Mouse (Mus musculus) hindbrain, postnatal 0 days (tissue): ENCODE data around the gene Emc6. TPM values are rescaled to one million over a fixed set of nuclear protein-coding genes. Genes with fewer than 3 reads are reported as not detected.

ENCODE experiments used
- ATAC-seq: fragments of 200-750 bp; cut with Nextera tagmentation; 2 replicates; pipeline ENCODE4 v1.8.0; 2017; ENCODE audit warnings: mild to moderate bottlenecking, moderate TSS enrichment, moderate library complexity
- DNase-seq: peaks from one replicate; pipeline ENCODE4 v3.0.0-alpha.2; 2015; ENCODE audit warnings: low spot score
- H3K27ac ChIP-seq: fragments of 300-500 bp; sonication (generic); 2 replicates; pipeline ENCODE4 v1.5.1; 2014; ENCODE audit warnings: mild to moderate bottlenecking
- H3K27me3 ChIP-seq: fragments of 300-500 bp; sonication (generic); 2 replicates; pipeline ENCODE4 v1.6.1; 2014; ENCODE audit warnings: low read length, mixed read lengths; ENCODE audit not compliant: insufficient read depth
- H3K36me3 ChIP-seq: fragments of 300-500 bp; sonication (generic); 2 replicates; pipeline ENCODE4 v1.6.1; 2014; ENCODE audit warnings: low read length, mixed read lengths; ENCODE audit not compliant: insufficient read depth
- H3K4me1 ChIP-seq: fragments of 300-500 bp; sonication (generic); 2 replicates; pipeline ENCODE4 v1.6.1; 2014; ENCODE audit warnings: antibody characterized with exemption, low read length, mixed read lengths; ENCODE audit not compliant: insufficient read depth
- H3K4me2 ChIP-seq: fragments of 300-500 bp; sonication (generic); 2 replicates; pipeline ENCODE4 v1.6.1; 2014; ENCODE audit warnings: low read depth, mild to moderate bottlenecking, low read length, moderate library complexity, mixed read lengths
- H3K4me3 ChIP-seq: fragments of 300-500 bp; sonication (generic); 2 replicates; pipeline ENCODE4 v1.5.1; 2014; ENCODE audit warnings: low read length
- H3K9ac ChIP-seq: fragments of 300-500 bp; sonication (generic); replicated peaks from 2 replicates; pipeline ENCODE4 v1.6.1; 2014; ENCODE audit warnings: mild to moderate bottlenecking, low read length, moderate library complexity, mixed read lengths
- H3K9me3 ChIP-seq: fragments of 300-500 bp; sonication (generic); 2 replicates; pipeline ENCODE4 v1.6.1; 2016; ENCODE audit warnings: low read length, mixed read lengths
- CTCF ChIP-seq: IDR thresholded peaks from 2 replicates; pipeline ENCODE4 v1.5.1; 2016; ENCODE audit warnings: antibody characterized with exemption, control low read depth, low read depth
- WGBS: fragments of 180-500 bp; shearing (Covaris S2); extraction: QIAGEN DNeasy Blood & Tissue Kit; methylation state at CpG from one replicate; pipeline ENCODE4 v1.1.7; 2014; 5-methylcytosine and 5-hydroxymethylcytosine counted together
- polyA plus RNA-seq: library from polyadenylated mRNA; unstranded; fragments of >200 nt; fragmentation: Nextera tagmentation; extraction: Ambion mirVana; gene quantifications from 2 replicates; pipeline ENCODE4 v1.2.1, GENCODE M21; 2015
- total RNA-seq: library from RNA; depleted of rRNA; stranded (reverse); fragments of >200 nt; gene quantifications from 2 replicates; pipeline ENCODE4 v1.2.3, GENCODE M21; 2014; rRNA removed

Emc6 gene
- total and polyA plus RNA-seq, 2 experiments from 2014 or later: 156 to 188 TPM

DNA sequence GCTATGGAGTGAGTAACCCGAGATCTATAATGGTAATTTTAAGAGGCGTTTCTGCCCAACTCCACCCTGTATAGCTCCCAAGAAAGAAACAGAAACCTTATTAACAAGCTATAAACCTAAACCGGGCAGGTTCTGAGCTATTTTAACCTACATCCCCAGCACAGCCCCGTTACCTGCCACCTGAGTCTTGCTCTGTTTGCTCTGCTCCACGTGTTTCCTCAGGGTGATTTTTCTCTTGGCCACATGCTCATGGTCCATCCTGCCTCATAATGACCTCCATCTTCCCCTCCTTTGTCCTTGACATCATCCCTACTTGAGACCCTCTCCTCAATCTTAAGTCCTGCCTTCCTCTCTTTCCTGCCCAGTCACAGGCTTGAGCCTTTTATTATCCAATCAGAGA is 42.6 kb downstream of the Emc6 start:
- no peaks in the 10 kb centered on the region for H3K27me3 ChIP-seq

DNA sequence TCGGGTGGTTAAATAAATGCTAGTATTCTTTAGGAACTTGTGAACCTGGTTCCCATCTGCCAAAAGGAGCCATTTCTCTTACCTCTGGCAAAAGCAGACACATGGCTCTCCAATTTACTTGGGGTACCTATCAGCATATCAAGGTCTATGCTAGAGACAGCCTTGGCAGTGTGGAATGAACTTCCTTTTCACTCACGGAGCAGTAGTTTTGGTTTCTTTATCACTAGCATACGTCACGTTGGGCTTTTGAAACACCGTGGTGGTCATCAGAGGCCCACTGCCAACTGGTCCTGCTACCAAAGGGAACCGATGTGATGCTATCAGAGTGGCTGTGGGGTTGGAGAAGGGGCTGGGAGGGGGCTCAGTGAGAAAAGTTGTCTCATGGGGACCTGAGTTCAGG is 43.8 kb downstream of the Emc6 start:
- WGBS: 97% methylated on average over 6 of the region's 6 CpGs
- no peak for DNase-seq
- Histone ChIP-seq H3K9me3 (no peaks in the 10 kb centered on the region), H3K4me1 (peaks cover 4% of the 10 kb centered on the region; the same call in 1 of the 2 replicates), H3K4me2 (no peak overlapping the region), H3K4me3 (no peak overlapping the region), H3K36me3 (no peaks in the 10 kb centered on the region), H3K9ac (no peak overlapping the region), H3K27me3 (no peaks in the 10 kb centered on the region), H3K27ac (no peak overlapping the region)
- TF ChIP-seq CTCF: no peak
- no peak for ATAC-seq

More for the DNA sequence above, 42.6 kb downstream of the Emc6 start:
- TF ChIP-seq CTCF: no peak
- no peak for DNase-seq
- Histone ChIP-seq H3K4me1 (peaks cover 4% of the 10 kb centered on the region; the same call in 1 of the 2 replicates), H3K27ac (no peak overlapping the region), H3K4me3 (no peak overlapping the region), H3K9me3 (no peaks in the 10 kb centered on the region), H3K36me3 (no peaks in the 10 kb centered on the region), H3K4me2 (no peak overlapping the region), H3K9ac (no peak overlapping the region)
- WGBS: 96% methylated on average over 5 of the region's 5 CpGs
- ATAC-seq: no peak

DNA sequence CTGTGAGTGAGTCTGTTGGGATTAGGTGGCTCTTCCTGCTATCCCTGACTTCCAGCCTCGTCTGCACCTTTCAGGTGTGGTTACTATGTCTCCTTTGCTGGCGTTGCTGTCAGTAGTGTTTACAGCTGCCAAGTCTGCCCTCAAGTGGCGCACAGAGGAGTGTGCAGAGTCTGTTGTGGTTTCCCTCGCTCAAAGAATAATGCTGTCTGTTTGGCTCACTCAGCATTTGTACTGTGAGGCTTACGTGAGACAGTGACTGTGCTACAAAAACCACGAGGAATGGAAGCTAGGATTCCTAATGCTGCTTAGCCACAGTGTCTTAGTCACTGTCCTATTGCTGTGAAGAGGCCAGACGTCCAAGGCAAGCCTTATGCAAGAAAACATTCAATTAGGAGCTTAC is 45.8 kb downstream of the Emc6 start:
- WGBS: 78% methylated on average over 7 of the region's 7 CpGs
- ATAC-seq: no peak
- peak; percentile 44 for DNase-seq

DNA sequence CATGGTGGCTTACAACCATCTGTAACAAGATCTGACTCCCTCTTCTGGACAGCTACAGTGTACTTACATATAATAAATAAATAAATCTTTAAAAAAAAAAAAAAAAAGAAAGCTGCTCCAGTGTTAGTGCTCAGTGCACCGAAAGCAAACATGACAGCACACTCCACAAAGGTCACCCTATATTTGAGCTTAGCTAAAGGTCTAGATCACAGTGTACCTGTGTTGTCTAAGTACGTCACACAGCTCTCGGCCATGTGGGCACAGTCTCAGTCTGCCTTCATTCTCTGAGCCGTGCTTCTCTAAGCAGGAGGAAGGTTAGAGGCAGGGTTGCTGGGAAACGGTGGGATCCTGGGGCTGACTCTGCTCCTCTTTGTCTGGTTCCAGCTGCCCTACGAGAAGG is 50.3 kb downstream of the Emc6 start:
- H3K4me2 ChIP-seq: no peak overlapping the region
- no peaks in the 10 kb centered on the region for H3K27me3 ChIP-seq
- H3K27ac ChIP-seq: no peak overlapping the region
- H3K4me1 ChIP-seq: no peaks in the 10 kb centered on the region
- no peaks in the 10 kb centered on the region for H3K9me3 ChIP-seq
- no peak for TF ChIP-seq CTCF
- H3K36me3 ChIP-seq: no peaks in the 10 kb centered on the region
- no peak overlapping the region for H3K4me3 ChIP-seq
- no peak for ATAC-seq
- DNase-seq: no peak
- WGBS: 74% methylated on average over 6 of the region's 6 CpGs
- no peak overlapping the region for H3K9ac ChIP-seq

More for the DNA sequence above, 45.8 kb downstream of the Emc6 start:
- H3K9me3 ChIP-seq: no peaks in the 10 kb centered on the region
- no peak overlapping the region for H3K4me2 ChIP-seq
- TF ChIP-seq CTCF: peak; percentile 64
- H3K4me3 ChIP-seq: no peak overlapping the region
- H3K36me3 ChIP-seq: no peaks in the 10 kb centered on the region
- no peak overlapping the region for H3K27ac ChIP-seq
- no peaks in the 10 kb centered on the region for H3K4me1 ChIP-seq
- H3K27me3 ChIP-seq: no peaks in the 10 kb centered on the region
- no peak overlapping the region for H3K9ac ChIP-seq

Other genes starting within 250 kb of the Emc6 start
- gene Atp2a3, start 215.9 kb downstream of the Emc6 start, total RNA-seq: 2.4 and 4.6 TPM in 2 replicates
- gene Atp2a3, start 215.9 kb downstream of the Emc6 start, polyA plus RNA-seq: 2.4 and 2.7 TPM in 2 replicates
- gene P2rx1, start 177.9 kb downstream of the Emc6 start, total RNA-seq: 0.32 and 1.3 TPM in 2 replicates
- gene P2rx1, start 177.9 kb downstream of the Emc6 start, polyA plus RNA-seq: 0.45 and 0.60 TPM in 2 replicates
- 27.4 and 32.5 TPM in 2 replicates for gene Camkk1, start 158.0 kb downstream of the Emc6 start, total RNA-seq
- 26.5 and 26.7 TPM in 2 replicates for gene Camkk1, start 158.0 kb downstream of the Emc6 start, polyA plus RNA-seq
- gene Ncbp3, start 129.3 kb downstream of the Emc6 start, total RNA-seq: 5.2 and 6.9 TPM in 2 replicates
- gene Ncbp3, start 129.3 kb downstream of the Emc6 start, polyA plus RNA-seq: 7.3 and 7.7 TPM in 2 replicates
- 0.16 and 0.18 TPM in 2 replicates for gene Itgae, start 86.5 kb downstream of the Emc6 start, total RNA-seq
- gene Itgae, start 86.5 kb downstream of the Emc6 start, polyA plus RNA-seq: 0.14 and 0.31 TPM in 2 replicates
- 1.8 and 3.3 TPM in 2 replicates for gene Haspin, start 38.7 kb downstream of the Emc6 start, total RNA-seq
- 2.4 and 3.4 TPM in 2 replicates for gene Haspin, start 38.7 kb downstream of the Emc6 start, polyA plus RNA-seq
- gene P2rx5, start 16.6 kb downstream of the Emc6 start, total RNA-seq: 1.2 and 3.5 TPM in 2 replicates
- gene P2rx5, start 16.6 kb downstream of the Emc6 start, polyA plus RNA-seq: 0.48 and 0.97 TPM in 2 replicates
- 34.7 and 46.4 TPM in 2 replicates for gene Tax1bp3, start within 50 bp of the Emc6 start, total RNA-seq
- 95.7 and 97.7 TPM in 2 replicates for gene Tax1bp3, start within 50 bp of the Emc6 start, polyA plus RNA-seq
- gene Ctns, start 22.0 kb upstream of the Emc6 start, total RNA-seq: 20.2 and 20.9 TPM in 2 replicates
- 13.0 and 14.0 TPM in 2 replicates for gene Ctns, start 22.0 kb upstream of the Emc6 start, polyA plus RNA-seq
- gene Shpk, start 22.4 kb upstream of the Emc6 start, total RNA-seq: 2.2 and 3.4 TPM in 2 replicates
- 2.2 and 2.8 TPM in 2 replicates for gene Shpk, start 22.4 kb upstream of the Emc6 start, polyA plus RNA-seq
- 0.63 and 1.6 TPM in 2 replicates for gene Trpv1, start 57.3 kb upstream of the Emc6 start, total RNA-seq
- 0.29 and 0.30 TPM in 2 replicates for gene Trpv1, start 57.3 kb upstream of the Emc6 start, polyA plus RNA-seq
- 0.36 and 0.52 TPM in 2 replicates for gene Trpv3, start 90.4 kb upstream of the Emc6 start, total RNA-seq
- 0.24 and 0.30 TPM in 2 replicates for gene Trpv3, start 90.4 kb upstream of the Emc6 start, polyA plus RNA-seq
- gene Aspa, start 152.6 kb upstream of the Emc6 start, total RNA-seq: 5.9 and 7.8 TPM in 2 replicates
- gene Aspa, start 152.6 kb upstream of the Emc6 start, polyA plus RNA-seq: 7.3 and 8.3 TPM in 2 replicates
- not detected in 2 replicates for gene Gm49340, start 152.7 kb upstream of the Emc6 start, total RNA-seq
- gene Gm49340, start 152.7 kb upstream of the Emc6 start, polyA plus RNA-seq: not detected in 2 replicates
- not detected in 2 replicates for gene Spata22, start 152.7 kb upstream of the Emc6 start, total RNA-seq
- 0.33 and 0.34 TPM in 2 replicates for gene Spata22, start 152.7 kb upstream of the Emc6 start, polyA plus RNA-seq
- gene Olfr20, start 173.7 kb upstream of the Emc6 start, total RNA-seq: not detected in 2 replicates
- gene Olfr20, start 173.7 kb upstream of the Emc6 start, polyA plus RNA-seq: not detected in 2 replicates
- not detected in 2 replicates for gene Olfr376, start 194.2 kb upstream of the Emc6 start, total RNA-seq
- gene Olfr376, start 194.2 kb upstream of the Emc6 start, polyA plus RNA-seq: not detected in 2 replicates
- gene Olfr1, start 222.6 kb upstream of the Emc6 start, total RNA-seq: not detected in 2 replicates
- gene Olfr1, start 222.6 kb upstream of the Emc6 start, polyA plus RNA-seq: not detected in 2 replicates